Mouse (Mus musculus) olfactory bulb, adult 2 months (tissue): Measurements from ENCODE around the gene Zfp354c.

Experiments
- CTCF ChIP-seq: fragments of 200-500 bp; IDR thresholded peaks from 2 replicates; pipeline ENCODE4 v1.5.1; 2012; ENCODE audit warnings: low read depth, mild to moderate bottlenecking, low read length, moderate library complexity; ENCODE audit not compliant: insufficient read depth
- POLR2A ChIP-seq: fragments of 200-500 bp; IDR thresholded peaks from 2 replicates; pipeline ENCODE4 v1.6.1; 2012; ENCODE audit warnings: mild to moderate bottlenecking, low read depth, low read length, moderate library complexity; ENCODE audit not compliant: insufficient read depth

DNA sequence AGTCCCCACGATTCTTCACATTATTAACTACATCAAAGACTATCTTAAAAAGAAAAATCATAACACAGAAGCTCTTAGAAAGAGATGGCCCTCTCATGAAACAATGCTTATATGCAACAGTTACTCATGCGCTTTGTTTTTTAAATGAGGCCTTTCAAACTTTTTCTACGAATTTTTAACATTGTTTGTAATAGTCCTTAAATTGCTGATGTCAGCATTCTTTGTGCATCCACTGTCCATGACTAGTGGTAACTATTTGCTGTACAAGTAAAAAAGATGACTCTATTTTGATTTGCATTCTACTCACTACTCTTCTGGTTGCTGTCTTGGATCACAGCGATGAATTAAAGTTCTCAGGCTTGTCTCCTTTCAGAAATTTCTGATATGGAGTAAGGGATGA is 13.3 kb downstream of the Zfp354c start:
- TF ChIP-seq CTCF (no peak), POLR2A (no peak)
